In the genomic region with DNA sequence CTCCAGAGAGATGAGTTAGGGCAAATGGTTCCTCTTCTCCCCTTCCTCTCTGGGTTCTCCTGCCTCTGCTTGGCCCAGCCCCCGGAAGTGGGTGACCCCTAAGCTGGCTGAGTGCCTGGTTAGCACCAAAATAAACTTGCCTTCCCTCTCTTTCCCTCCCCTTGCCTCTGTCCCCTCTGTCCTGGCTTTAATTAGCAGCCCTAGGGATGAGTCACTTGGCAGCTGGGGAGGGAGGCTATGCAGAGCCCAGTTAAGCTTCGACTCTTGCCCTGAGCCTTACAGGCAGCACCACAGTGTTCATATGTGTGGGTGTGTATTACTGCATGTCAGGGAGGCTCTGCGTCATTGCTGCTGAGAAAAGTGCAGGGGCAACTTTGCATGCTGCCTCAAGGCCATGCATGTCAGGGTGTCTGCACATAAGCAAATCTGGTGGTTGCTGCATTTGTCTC, we compare ENCODE assay signal across 8 mouse cellular contexts. TPM values are rescaled to one million over a fixed set of nuclear protein-coding genes. Genes with fewer than 3 reads are reported as not detected.
DNase-seq lines count a peak whose midpoint lies in the region; ATAC-seq and TF ChIP-seq lines count a peak whose summit lies in the region.

No protein-coding gene starts in this region.

- no peaks in the 10 kb centered on the region for H3K9me3 ChIP-seq in heart, postnatal 0 days (replicated peaks; ENCODE audit: control insufficient read depth, low read length)
- H3K9me3 ChIP-seq in stomach, embryonic 16.5 days (replicated peaks; ENCODE audit: control insufficient read depth, low read length), result no peaks in the 10 kb centered on the region
- no peaks in the 10 kb centered on the region for H3K9me3 ChIP-seq in forebrain, embryonic 10.5 days

- DNase-seq in lung, adult 18-20 months, result peak; percentile 24 to 38
- no peak for DNase-seq in lung, adult 2 months
- peak; percentile 47 for DNase-seq in adrenal gland, adult 8-10 months
- peak; percentile 12 for DNase-seq in embryo, embryonic 11 days
- DNase-seq in heart, postnatal 0 days (ENCODE audit: low spot score), result peak; percentile 86
- peak; percentile 23 for DNase-seq in liver, adult 2 months (ENCODE audit: extremely low read depth, low read depth, low spot score)
- DNase-seq in forebrain, embryonic 10.5 days (ENCODE audit: extremely low spot score, low spot score), result no peak

- 33% methylated on average over 3 of the region's 3 CpGs for WGBS in lung, adult 2 months
- 22% methylated on average over 3 of the region's 3 CpGs for WGBS in heart, postnatal 0 days
- 35% methylated on average over 3 of the region's 3 CpGs for WGBS in liver, adult 2 months
- 31% methylated on average over 3 of the region's 3 CpGs for WGBS in stomach, embryonic 16.5 days
- 54% methylated on average over 3 of the region's 3 CpGs for WGBS in forebrain, embryonic 10.5 days

- no peak for TF ChIP-seq CTCF in lung, adult 2 months (IDR thresholded peaks at IDR 0.05; ENCODE audit: insufficient read depth, low read length)
- TF ChIP-seq CTCF in heart, postnatal 0 days (IDR thresholded peaks at IDR 0.05; ENCODE audit: low read depth), result no peak
- TF ChIP-seq CTCF in liver, adult 2 months (IDR thresholded peaks at IDR 0.05; ENCODE audit: low read depth, low read length), result no peak

- H3K9ac ChIP-seq in heart, postnatal 0 days (replicated peaks; ENCODE audit: low read depth, low read length), result no peak overlapping the region
- no peak overlapping the region for H3K9ac ChIP-seq in liver, adult 2 months (ENCODE audit: low read depth, low read length)
- no peak overlapping the region for H3K9ac ChIP-seq in stomach, embryonic 16.5 days (ENCODE audit: low read length)

- H3K4me1 ChIP-seq in lung, adult 2 months (ENCODE audit: control insufficient read depth, insufficient read depth, low read length), result peaks cover 19% of the 10 kb centered on the region
- H3K4me1 ChIP-seq in heart, postnatal 0 days (ENCODE audit: control insufficient read depth, insufficient read depth), result peaks cover 22% of the 10 kb centered on the region
- peaks cover 4% of the 10 kb centered on the region; the same call in 1 of the 2 replicates for H3K4me1 ChIP-seq in liver, adult 2 months (ENCODE audit: control insufficient read depth, insufficient read depth, low read length)
- H3K4me1 ChIP-seq in stomach, embryonic 16.5 days (ENCODE audit: control insufficient read depth, insufficient read depth, low read length), result no peaks in the 10 kb centered on the region
- peaks cover 25% of the 10 kb centered on the region for H3K4me1 ChIP-seq in forebrain, embryonic 10.5 days

- ATAC-seq in heart, postnatal 0 days (ENCODE audit: insufficient read depth, low read depth), result peak; percentile 90
- peak; percentile 75 for ATAC-seq in stomach, embryonic 16.5 days (ENCODE audit: insufficient read depth, low FRiP score)

- no peak for TF ChIP-seq POLR2A in lung, adult 2 months (IDR thresholded peaks at IDR 0.05; ENCODE audit: borderline replicate concordance, extremely low read depth, low read depth, low read length)
- TF ChIP-seq POLR2A in liver, adult 2 months (IDR thresholded peaks at IDR 0.05; ENCODE audit: extremely low read depth, insufficient read depth, low read length), result no peak

- H3K27me3 ChIP-seq in heart, postnatal 0 days (ENCODE audit: control insufficient read depth, insufficient read depth, low read length), result no peaks in the 10 kb centered on the region
- no peaks in the 10 kb centered on the region for H3K27me3 ChIP-seq in liver, adult 2 months (ENCODE audit: control insufficient read depth, insufficient read depth, low read length)
- H3K27me3 ChIP-seq in stomach, embryonic 16.5 days (ENCODE audit: control insufficient read depth, insufficient read depth, low read length), result peaks cover 22% of the 10 kb centered on the region; the same call in 1 of the 2 replicates
- peaks cover 98% of the 10 kb centered on the region for H3K27me3 ChIP-seq in forebrain, embryonic 10.5 days (ENCODE audit: poor library complexity, severe bottlenecking)

- no peaks in the 10 kb centered on the region for H3K36me3 ChIP-seq in heart, postnatal 0 days (replicated peaks; ENCODE audit: control insufficient read depth, insufficient read depth, low read length)
- H3K36me3 ChIP-seq in liver, adult 2 months (ENCODE audit: control insufficient read depth, insufficient read depth, low read length), result no peaks in the 10 kb centered on the region
- H3K36me3 ChIP-seq in stomach, embryonic 16.5 days (ENCODE audit: control insufficient read depth, insufficient read depth, low read length), result no peaks in the 10 kb centered on the region
- H3K36me3 ChIP-seq in forebrain, embryonic 10.5 days (replicated peaks), result no peaks in the 10 kb centered on the region

- peak overlapping the region; percentile 23; the same call in 1 of the 2 replicates for H3K4me2 ChIP-seq in heart, postnatal 0 days (ENCODE audit: low read depth, low read length)
- no peak overlapping the region for H3K4me2 ChIP-seq in stomach, embryonic 16.5 days (ENCODE audit: low read depth, low read length)

- H3K4me3 ChIP-seq in lung, adult 2 months (replicated peaks; ENCODE audit: extremely low read depth, low read depth, low read length), result no peak overlapping the region
- no peak overlapping the region for H3K4me3 ChIP-seq in heart, postnatal 0 days (ENCODE audit: low read depth, low read length)
- H3K4me3 ChIP-seq in liver, adult 2 months (ENCODE audit: insufficient read depth, low read depth, low read length), result no peak overlapping the region
- H3K4me3 ChIP-seq in stomach, embryonic 16.5 days (replicated peaks; ENCODE audit: low read length), result no peak overlapping the region
- H3K4me3 ChIP-seq in forebrain, embryonic 10.5 days, result no peak overlapping the region

- no peaks in the 10 kb centered on the region; the same call in 1 of the 2 replicates for H3K79me2 ChIP-seq in liver, adult 2 months (ENCODE audit: control insufficient read depth, insufficient read depth, low read length)

- TF ChIP-seq EP300 in heart, postnatal 0 days (IDR thresholded peaks at IDR 0.05; ENCODE audit: low read depth), result no peak

- H3K27ac ChIP-seq in heart, postnatal 0 days (ENCODE audit: low read depth), result peak overlapping the region; percentile 70
- H3K27ac ChIP-seq in liver, adult 2 months (replicated peaks; ENCODE audit: insufficient read depth, low read depth, low read length), result no peak overlapping the region
- peak overlapping the region; percentile 47; the same call in 1 of the 2 replicates for H3K27ac ChIP-seq in stomach, embryonic 16.5 days (ENCODE audit: low read length)
- H3K27ac ChIP-seq in forebrain, embryonic 10.5 days, result no peak overlapping the region

RNA-seq across cellular contexts. Expression of a gene that starts 28.4 kb away (rescaled TPM):
- 19.7 and 27.4 TPM in 2 replicates for polyA plus RNA-seq in lung, adult 2 months (2012; rRNA removed)
- total RNA-seq in adrenal gland, adult 8-10 months (2022), result 10 to 100 TPM; 31.6 to 64.3 (median 46.3) TPM
- total RNA-seq in heart, postnatal 0 days (2014; rRNA removed; ENCODE audit: low replicate concordance), result 126 and 131 TPM in 2 replicates
- polyA plus RNA-seq in heart, postnatal 0 days (2015; fragmentation: Nextera tagmentation; extraction: Ambion mirVana), result 51.7 and 54.3 TPM in 2 replicates
- total RNA-seq in liver, adult 2 months (2014; rRNA removed), result 4.1 and 4.8 TPM in 2 replicates
- polyA plus RNA-seq in liver, adult 2 months (2012; rRNA removed), result 9.5 and 11.5 TPM in 2 replicates
- 3.3 and 3.8 TPM in 2 replicates for polyA plus RNA-seq in stomach, embryonic 16.5 days (2015; fragmentation: Nextera tagmentation; extraction: Ambion mirVana)
- 1.3 and 1.4 TPM in 2 replicates for polyA plus RNA-seq in forebrain, embryonic 10.5 days (2016; fragmentation: Nextera tagmentation; extraction: Ambion mirVana)

Comparison
In these comparisons a context has a peak if more than half of its experiments do, and no peak if none do; other contexts are left out.
1. DNase-seq: peak in lung, adult 18-20 months (2 of 2), adrenal gland, adult 8-10 months (single experiment), embryo, embryonic 11 days (single experiment), heart, postnatal 0 days (single experiment) and liver, adult 2 months (single experiment); none in lung, adult 2 months (single experiment) and forebrain, embryonic 10.5 days (single experiment).
2. H3K27ac ChIP-seq: peak in heart, postnatal 0 days (single experiment) and stomach, embryonic 16.5 days (single experiment); none in liver, adult 2 months (single experiment) and forebrain, embryonic 10.5 days (single experiment).